In the genomic region with DNA sequence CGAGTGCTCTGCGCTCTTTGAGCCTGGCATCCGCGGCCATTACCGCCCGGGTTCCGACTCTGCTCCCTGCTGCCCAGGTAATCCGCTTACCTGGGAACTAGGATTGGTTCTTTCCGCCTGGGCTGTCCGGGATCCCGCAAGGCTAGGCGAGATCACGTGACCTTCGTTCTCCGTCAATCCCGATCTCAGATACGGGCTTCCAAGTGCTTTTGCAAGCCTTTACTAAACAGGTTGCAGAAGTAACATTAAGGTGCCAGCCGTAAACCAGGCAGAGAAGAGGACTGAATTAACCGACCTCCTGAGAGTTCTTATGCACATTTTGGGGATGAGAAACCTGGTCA, we compare ENCODE assay signal across 8 mouse cellular contexts. TPM values are rescaled to one million over a fixed set of nuclear protein-coding genes. Genes with fewer than 3 reads are reported as not detected.
A peak's percentile ranks its signal among the peaks of the same experiment; 100 is the strongest.
DNase-seq lines count a peak whose midpoint lies in the region; ATAC-seq and TF ChIP-seq lines count a peak whose summit lies in the region.

No protein-coding gene starts in this region.

- peak; percentile 19 for ATAC-seq in heart, embryonic 12.5 days (ENCODE audit: insufficient number of reproducible peaks, low FRiP score)
- 0 out of 2 replicates have a peak, but pooled peaks have one; percentile 7 for ATAC-seq in forebrain, embryonic 16.5 days
- ATAC-seq in liver, postnatal 0 days, result peak; percentile 50

- peak overlapping the region; percentile 81 for H3K27ac ChIP-seq in heart, embryonic 12.5 days (ENCODE audit: poor library complexity, severe bottlenecking)
- H3K27ac ChIP-seq in forebrain, embryonic 16.5 days (ENCODE audit: low read length), result peak overlapping the region; percentile 86
- peak overlapping the region; percentile 81 for H3K27ac ChIP-seq in liver, postnatal 0 days (ENCODE audit: low read depth)

- H3K9me3 ChIP-seq in heart, embryonic 12.5 days (replicated peaks), result no peaks in the 10 kb centered on the region
- H3K9me3 ChIP-seq in forebrain, embryonic 16.5 days (ENCODE audit: control insufficient read depth, low read length), result no peaks in the 10 kb centered on the region
- H3K9me3 ChIP-seq in liver, postnatal 0 days (ENCODE audit: low read length), result no peaks in the 10 kb centered on the region

- peak overlapping the region; percentile 89 for H3K4me3 ChIP-seq in heart, embryonic 12.5 days
- H3K4me3 ChIP-seq in forebrain, embryonic 16.5 days (replicated peaks; ENCODE audit: low read length), result peak overlapping the region; percentile 69
- H3K4me3 ChIP-seq in liver, postnatal 0 days (ENCODE audit: low read depth, low read length), result peak overlapping the region; percentile 98

- intact Hi-C loops in heart, postnatal 25 days (cut with DNase I), result loop anchor here (2.0 kb wide), 1 partner anchor 67 kb away; no protein-coding TSS in a partner anchor
- intact Hi-C loops in left cerebral cortex, postnatal 25 days (cut with DNase I), result loop anchor here (5.0 kb wide), 2 partner anchors 66 to 99 kb away; partner anchors contain the start of genes Cul9 and Pex6

- no peak for DNase-seq in heart, postnatal 25 days (ENCODE audit: low spot score)
- peak; percentile 86 for DNase-seq in ES-CJ7 (ENCODE audit: low read depth, low spot score)
- no peak for DNase-seq in liver, postnatal 0 days
- DNase-seq in left cerebral cortex, postnatal 25 days (ENCODE audit: low spot score in 2 of 2), result no peak
- no peak for DNase-seq in layer of hippocampus, adult 18-20 months (ENCODE audit: low spot score in 2 of 2)
- no peak for DNase-seq in right cerebral cortex, postnatal 14 days

- TF ChIP-seq EP300 in liver, postnatal 0 days (IDR thresholded peaks at IDR 0.05; ENCODE audit: low read depth), result no peak

- peaks cover 34% of the 10 kb centered on the region for H3K4me1 ChIP-seq in heart, embryonic 12.5 days (replicated peaks)
- H3K4me1 ChIP-seq in forebrain, embryonic 16.5 days (replicated peaks; ENCODE audit: control insufficient read depth, insufficient read depth, low read length), result peaks cover 30% of the 10 kb centered on the region
- peaks cover 33% of the 10 kb centered on the region for H3K4me1 ChIP-seq in liver, postnatal 0 days (ENCODE audit: insufficient read depth)

- H3K9ac ChIP-seq in heart, embryonic 12.5 days, result peak overlapping the region; percentile 89
- peak overlapping the region; percentile 77 for H3K9ac ChIP-seq in forebrain, embryonic 16.5 days (replicated peaks; ENCODE audit: low read depth, low read length)
- peak overlapping the region; percentile 94 for H3K9ac ChIP-seq in liver, postnatal 0 days (replicated peaks)

- no peak for TF ChIP-seq CTCF in liver, postnatal 0 days (IDR thresholded peaks at IDR 0.05; ENCODE audit: low read depth)

- peak overlapping the region; percentile 91 for H3K4me2 ChIP-seq in heart, embryonic 12.5 days
- H3K4me2 ChIP-seq in forebrain, embryonic 16.5 days (ENCODE audit: low read length), result peak overlapping the region; percentile 96
- H3K4me2 ChIP-seq in liver, postnatal 0 days (ENCODE audit: low read depth, low read length), result peak overlapping the region; percentile 91

- no peaks in the 10 kb centered on the region for H3K27me3 ChIP-seq in heart, embryonic 12.5 days (replicated peaks)
- no peaks in the 10 kb centered on the region for H3K27me3 ChIP-seq in forebrain, embryonic 16.5 days (replicated peaks; ENCODE audit: control insufficient read depth, insufficient read depth, low read length)
- no peaks in the 10 kb centered on the region for H3K27me3 ChIP-seq in liver, postnatal 0 days (ENCODE audit: insufficient read depth, low read length)

- WGBS in heart, embryonic 12.5 days, result under 1% methylated on average over 19 of the region's 19 CpGs
- under 1% methylated on average over 19 of the region's 19 CpGs for WGBS in forebrain, embryonic 16.5 days
- under 1% methylated on average over 19 of the region's 19 CpGs for whole genome bisulfite sequencing in liver, postnatal 0 days (ENCODE audit: insufficient replicate concordance)

- H3K36me3 ChIP-seq in heart, embryonic 12.5 days, result peaks cover 28% of the 10 kb centered on the region
- peaks cover 6% of the 10 kb centered on the region; the same call in 1 of the 2 replicates for H3K36me3 ChIP-seq in forebrain, embryonic 16.5 days (ENCODE audit: control insufficient read depth, insufficient read depth)
- H3K36me3 ChIP-seq in liver, postnatal 0 days (replicated peaks; ENCODE audit: insufficient read depth, low read length), result peaks cover 16% of the 10 kb centered on the region

RNA-seq across cellular contexts. Expression of gene Mrpl2, which starts 0.3 kb away (rescaled TPM):
- polyA plus RNA-seq in heart, embryonic 12.5 days (2016; fragmentation: Nextera tagmentation; extraction: Ambion mirVana), result 90.9 and 99.0 TPM in 2 replicates
- 100 to 1,000 TPM; 125 to 132 TPM for total RNA-seq in heart, postnatal 25 days (2021)
- polyA plus RNA-seq in forebrain, embryonic 16.5 days (2015; fragmentation: Nextera tagmentation; extraction: Ambion mirVana), result 66.1 and 74.9 TPM in 2 replicates
- polyA plus RNA-seq in liver, postnatal 0 days (2015; fragmentation: Nextera tagmentation; extraction: Ambion mirVana), result 75.2 and 79.3 TPM in 2 replicates
- 10 to 100 TPM; 51.0 to 51.5 TPM for total RNA-seq in left cerebral cortex, postnatal 25 days (2021)
- 10 to 100 TPM; 53.1 to 60.7 TPM for total RNA-seq in layer of hippocampus, adult 18-20 months (2021)

RNA-seq across cellular contexts. Expression of gene Klc4, which starts 0.5 kb away (rescaled TPM):
- polyA plus RNA-seq in heart, embryonic 12.5 days (2016; fragmentation: Nextera tagmentation; extraction: Ambion mirVana), result 19.9 and 21.1 TPM in 2 replicates
- 10 to 100 TPM; 26.3 to 27.1 TPM for total RNA-seq in heart, postnatal 25 days (2021)
- 42.8 and 43.9 TPM in 2 replicates for polyA plus RNA-seq in forebrain, embryonic 16.5 days (2015; fragmentation: Nextera tagmentation; extraction: Ambion mirVana)
- 10.7 and 12.6 TPM in 2 replicates for polyA plus RNA-seq in liver, postnatal 0 days (2015; fragmentation: Nextera tagmentation; extraction: Ambion mirVana)
- 10 to 100 TPM; 17.8 to 20.4 TPM for total RNA-seq in left cerebral cortex, postnatal 25 days (2021)
- total RNA-seq in layer of hippocampus, adult 18-20 months (2021), result 10 to 100 TPM; 22.4 to 22.6 TPM

RNA-seq across cellular contexts. Expression of gene Cul7, which starts 3.8 kb away (rescaled TPM):
- polyA plus RNA-seq in heart, embryonic 12.5 days (2016; fragmentation: Nextera tagmentation; extraction: Ambion mirVana), result 48.1 and 53.1 TPM in 2 replicates
- 10 to 100 TPM; 21.3 to 23.0 TPM for total RNA-seq in heart, postnatal 25 days (2021)
- 38.8 and 42.8 TPM in 2 replicates for polyA plus RNA-seq in forebrain, embryonic 16.5 days (2015; fragmentation: Nextera tagmentation; extraction: Ambion mirVana)
- polyA plus RNA-seq in liver, postnatal 0 days (2015; fragmentation: Nextera tagmentation; extraction: Ambion mirVana), result 5.2 and 6.2 TPM in 2 replicates
- total RNA-seq in left cerebral cortex, postnatal 25 days (2021), result 10 to 100 TPM; 25.6 to 27.1 TPM
- total RNA-seq in layer of hippocampus, adult 18-20 months (2021), result 10 to 100 TPM; 18.9 to 20.2 TPM

RNA-seq across cellular contexts. Expression of gene Ptk7, which starts 17.0 kb away (rescaled TPM):
- 68.5 and 71.4 TPM in 2 replicates for polyA plus RNA-seq in heart, embryonic 12.5 days (2016; fragmentation: Nextera tagmentation; extraction: Ambion mirVana)
- 1 to 10 TPM; 3.3 to 4.1 TPM for total RNA-seq in heart, postnatal 25 days (2021)
- 33.9 and 36.5 TPM in 2 replicates for polyA plus RNA-seq in forebrain, embryonic 16.5 days (2015; fragmentation: Nextera tagmentation; extraction: Ambion mirVana)
- 3.0 and 3.5 TPM in 2 replicates for polyA plus RNA-seq in liver, postnatal 0 days (2015; fragmentation: Nextera tagmentation; extraction: Ambion mirVana)
- total RNA-seq in left cerebral cortex, postnatal 25 days (2021), result 10 to 100 TPM in 1 of 2 experiments, 1 to 10 TPM in 1; 9.5 to 10.5 TPM
- 1 to 10 TPM; 8.0 to 9.0 TPM for total RNA-seq in layer of hippocampus, adult 18-20 months (2021)

RNA-seq across cellular contexts. Expression of gene Rrp36, which starts 27.9 kb away (rescaled TPM):
- polyA plus RNA-seq in heart, embryonic 12.5 days (2016; fragmentation: Nextera tagmentation; extraction: Ambion mirVana), result 36.5 and 38.9 TPM in 2 replicates
- 10 to 100 TPM in 1 of 2 experiments, 1 to 10 TPM in 1; 9.9 to 10.8 TPM for total RNA-seq in heart, postnatal 25 days (2021)
- 47.7 and 51.1 TPM in 2 replicates for polyA plus RNA-seq in forebrain, embryonic 16.5 days (2015; fragmentation: Nextera tagmentation; extraction: Ambion mirVana)
- polyA plus RNA-seq in liver, postnatal 0 days (2015; fragmentation: Nextera tagmentation; extraction: Ambion mirVana), result 28.1 and 28.2 TPM in 2 replicates
- 10 to 100 TPM; 17.1 to 18.2 TPM for total RNA-seq in left cerebral cortex, postnatal 25 days (2021)
- 10 to 100 TPM; 17.2 to 19.7 TPM for total RNA-seq in layer of hippocampus, adult 18-20 months (2021)
